Mouse (Mus musculus): ENCODE measurements at regions not wholly inside any gene's neighbourhood (a gene's known extent, or its start where the extent isn't known, plus 50 kb on each side); places are given as distances from the start of the nearest gene placed in this dataset.

DNA sequence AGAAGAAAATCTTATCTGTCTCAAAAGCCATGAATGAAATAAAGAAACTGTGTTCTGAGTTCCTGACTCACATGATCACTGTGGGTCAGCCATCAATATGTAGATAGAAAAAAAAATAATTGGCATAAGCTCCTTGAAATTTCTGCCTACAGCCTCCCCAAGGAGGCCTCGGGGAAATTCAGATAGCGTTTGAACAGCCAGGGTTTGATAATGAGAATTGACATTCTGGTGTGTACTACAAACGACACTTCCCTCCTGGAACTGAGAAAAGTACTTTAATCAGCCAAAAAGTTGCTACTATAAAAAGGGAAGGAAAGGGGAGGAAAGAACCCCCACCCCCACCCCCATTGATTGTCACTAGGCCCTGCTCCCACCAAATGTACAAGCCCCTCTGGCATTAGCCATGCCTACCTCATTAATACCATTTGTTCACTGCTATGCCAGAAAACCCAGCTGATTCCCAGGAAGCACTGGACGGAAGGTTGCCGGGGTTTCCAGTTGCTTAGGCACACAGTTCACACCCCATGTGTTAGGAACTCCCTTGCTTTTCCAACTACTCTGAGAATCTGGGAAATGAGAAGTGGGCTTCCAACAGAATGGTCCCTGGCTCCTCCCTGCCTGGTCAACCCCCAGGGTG, 78.4 kb upstream of the Klf7 start:
- no peak for TF ChIP-seq CTCF (IDR thresholded peaks at IDR 0.05; ENCODE audit: low read depth, low read length)
- TF ChIP-seq POLR2A (IDR thresholded peaks at IDR 0.05; ENCODE audit: extremely low read depth, insufficient read depth, low read length): no peak

Data from liver, adult 2 months (tissue).